Mouse (Mus musculus) gonadal fat pad, adult 2 months (tissue): ENCODE data around the gene Elof1. TPM values are rescaled to one million over a fixed set of nuclear protein-coding genes. Genes with fewer than 3 reads are reported as not detected.

Source experiments
- DNase-seq: peaks from one replicate; pipeline ENCODE4 v3.0.0-alpha.2; 2012; ENCODE audit warnings: low read depth
- polyA plus RNA-seq: library from polyadenylated mRNA; depleted of rRNA; stranded (reverse); fragments of >200 nt; gene quantifications from 2 replicates; pipeline ENCODE4 v1.2.3, GENCODE M21; 2012

Elof1 gene
- polyA plus RNA-seq, 1 experiment = 171 TPM

- no peak for DNase-seq
Observed at GRCm38 (mm10) chr9:22136765-22137547, 20.0 kb upstream of the Elof1 start.

- DNase-seq = no peak
Observed at GRCm38 (mm10) chr9:22135644-22136390, 18.8 kb upstream of the Elof1 start, which contains the start of gene Acp5. Gene Acp5 (minus strand): TSS chr9:22135711.

GRCm38 (mm10) chr9:22134988-22135643 lies 18.1 kb upstream of the Elof1 start:
- DNase-seq = no peak

- no peak for DNase-seq
Observed at GRCm38 (mm10) chr9:22134246-22134890, 17.4 kb upstream of the Elof1 start.

- DNase-seq = no peak
Observed at GRCm38 (mm10) chr9:22132220-22132619, 15.2 kb upstream of the Elof1 start.

GRCm38 (mm10) chr9:22131226-22131981 lies 14.4 kb upstream of the Elof1 start:
- no peak for DNase-seq

GRCm38 (mm10) chr9:22125246-22126027 lies 8.5 kb upstream of the Elof1 start:
- no peak for DNase-seq

GRCm38 (mm10) chr9:22124169-22124568 lies 7.2 kb upstream of the Elof1 start:
- no peak for DNase-seq

- DNase-seq = no peak
Observed at GRCm38 (mm10) chr9:22123069-22123609, 6.2 kb upstream of the Elof1 start.

- DNase-seq = no peak
Observed at GRCm38 (mm10) chr9:22122005-22122404, 5.0 kb upstream of the Elof1 start.

- DNase-seq = no peak
Observed at GRCm38 (mm10) chr9:22121545-22121944, 4.6 kb upstream of the Elof1 start.

- DNase-seq = no peak
Observed at GRCm38 (mm10) chr9:22119543-22119942, 2.6 kb upstream of the Elof1 start.

- no peak for DNase-seq
Observed at GRCm38 (mm10) chr9:22117754-22118456, 933 bp upstream of the Elof1 start.

- no peak for DNase-seq
Observed at GRCm38 (mm10) chr9:22116086-22116485, 886 bp downstream of the Elof1 start.

- DNase-seq = no peak
Observed at GRCm38 (mm10) chr9:22115635-22116034, 1.3 kb downstream of the Elof1 start.

GRCm38 (mm10) chr9:22108194-22108593 lies 8.8 kb downstream of the Elof1 start:
- DNase-seq = no peak

- DNase-seq = no peak
Observed at GRCm38 (mm10) chr9:22099922-22100321, 17.1 kb downstream of the Elof1 start.

GRCm38 (mm10) chr9:22098993-22099696 lies 17.8 kb downstream of the Elof1 start, which contains the start of gene Cnn1:
Gene Cnn1 (plus strand): TSS chr9:22099216.
- no peak for DNase-seq

GRCm38 (mm10) chr9:22095854-22096307 lies 21.1 kb downstream of the Elof1 start:
- no peak for DNase-seq
